19 mouse cellular contexts compared by ENCODE assay signal in the genomic region with DNA sequence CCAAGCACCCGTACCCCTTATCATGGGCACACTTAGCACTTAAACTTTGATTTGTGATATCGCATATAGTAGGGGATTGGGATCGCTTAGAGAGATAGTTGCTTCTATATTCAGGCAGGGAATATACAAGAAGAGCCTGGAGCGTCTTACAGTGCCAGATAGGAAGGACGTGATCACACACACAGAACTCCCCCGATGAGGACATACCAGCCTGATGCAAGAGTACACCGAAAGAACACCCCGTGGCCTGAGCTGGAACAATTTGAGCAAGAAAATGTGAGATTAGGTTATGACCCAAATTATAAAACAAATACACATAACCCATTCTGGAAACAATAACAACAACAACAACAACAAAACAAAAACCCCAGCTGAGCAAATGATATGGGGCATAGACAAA.
DNase-seq lines count a peak whose midpoint lies in the region; ATAC-seq and TF ChIP-seq lines count a peak whose summit lies in the region.
"Had no signal": no experiment of that assay in that cellular context is flagged by ENCODE, and none has a peak within 500 bp of the region (broad histone marks: within the 10 kb centered on the region; RNA-seq: fewer than 3 reads in every experiment).

No protein-coding gene starts in this region.

- H3K4me2 ChIP-seq in heart, postnatal 0 days (ENCODE audit: low read depth, low read length), result no peak overlapping the region
- H3K4me2 ChIP-seq in kidney, embryonic 16.5 days (replicated peaks; ENCODE audit: low read depth, low read length), result no peak overlapping the region
- H3K4me2 ChIP-seq: forebrain, embryonic 13.5 days; hindbrain, embryonic 13.5 days had no signal

- H3K4me1 ChIP-seq in heart, postnatal 0 days (ENCODE audit: control insufficient read depth, insufficient read depth), result peaks cover 44% of the 10 kb centered on the region
- H3K4me1 ChIP-seq in kidney, embryonic 16.5 days (ENCODE audit: insufficient read depth, low read length), result peaks cover 16% of the 10 kb centered on the region

- peak overlapping the region; percentile 97 for H3K27ac ChIP-seq in gastrocnemius, adult 2 months
- H3K27ac ChIP-seq in heart, postnatal 0 days (ENCODE audit: low read depth), result peak overlapping the region; percentile 22; the same call in 1 of the 2 replicates
- H3K27ac ChIP-seq in kidney, embryonic 16.5 days (ENCODE audit: low read length), result no peak overlapping the region
- H3K27ac ChIP-seq: embryonic facial prominence, embryonic 10.5 days; forebrain, embryonic 13.5 days; hindbrain, postnatal 0 days had no signal

- DNase-seq in gastrocnemius, adult 2 months, result no peak
- no peak for DNase-seq in gastrocnemius, adult 18-20 months (ENCODE audit: low spot score)
- no peak for DNase-seq in heart, postnatal 0 days (ENCODE audit: low spot score)
- DNase-seq in heart, postnatal 25 days (ENCODE audit: low spot score), result no peak
- peak; percentile 48 for DNase-seq in 416B (ENCODE audit: low read depth)
- no peak for DNase-seq in urinary bladder, adult 18-20 months (ENCODE audit: low spot score in 2 of 2)
- DNase-seq: adrenal gland, adult 8-10 months; cerebellum, adult 18-20 months; cerebellum, adult 9-11 months; gastrocnemius, postnatal 10 days; kidney, adult 11 months had no signal

- ATAC-seq in heart, postnatal 0 days (ENCODE audit: insufficient read depth, low read depth), result no peak
- peak; percentile 82 for ATAC-seq in granulocyte monocyte progenitor cell, adult 5-6 weeks (replicated peaks; ENCODE audit: poor library complexity, severe bottlenecking)
- no peak for ATAC-seq in kidney, embryonic 16.5 days (ENCODE audit: low FRiP score, low TSS enrichment)
- ATAC-seq: forebrain, embryonic 13.5 days; hindbrain, postnatal 0 days; Patski had no signal

- intact Hi-C loops in gastrocnemius, adult 2 months (cut with DNase I), result no loop called here
- intact Hi-C loops in heart, postnatal 25 days (cut with DNase I), result no loop called here

- H3K4me3 ChIP-seq in gastrocnemius, adult 2 months, result peak overlapping the region; percentile 95; the same call in 1 of the 2 replicates
- no peak overlapping the region for H3K4me3 ChIP-seq in heart, postnatal 0 days (ENCODE audit: low read depth, low read length)
- no peak overlapping the region for H3K4me3 ChIP-seq in kidney, embryonic 16.5 days (ENCODE audit: low read length)
- H3K4me3 ChIP-seq: embryonic facial prominence, embryonic 10.5 days; forebrain, embryonic 13.5 days; hindbrain, embryonic 13.5 days had no signal

- no peaks in the 10 kb centered on the region for H3K9me3 ChIP-seq in heart, postnatal 0 days (replicated peaks; ENCODE audit: control insufficient read depth, low read length)
- H3K9me3 ChIP-seq in kidney, embryonic 16.5 days (ENCODE audit: low read length), result no peaks in the 10 kb centered on the region
- H3K9me3 ChIP-seq: embryonic facial prominence, embryonic 10.5 days; forebrain, embryonic 13.5 days; hindbrain, embryonic 13.5 days had no signal

- TF ChIP-seq EP300 in heart, postnatal 0 days (IDR thresholded peaks at IDR 0.05; ENCODE audit: low read depth), result no peak

- H3K9ac ChIP-seq in heart, postnatal 0 days (replicated peaks; ENCODE audit: low read depth, low read length), result no peak overlapping the region
- no peak overlapping the region for H3K9ac ChIP-seq in kidney, embryonic 16.5 days (replicated peaks; ENCODE audit: low read length)
- H3K9ac ChIP-seq: forebrain, embryonic 13.5 days; hindbrain, embryonic 13.5 days had no signal

- no peaks in the 10 kb centered on the region for H3K27me3 ChIP-seq in heart, postnatal 0 days (ENCODE audit: control insufficient read depth, insufficient read depth, low read length)
- H3K27me3 ChIP-seq in kidney, embryonic 16.5 days (ENCODE audit: insufficient read depth, low read length), result no peaks in the 10 kb centered on the region
- H3K27me3 ChIP-seq: CH12.LX; forebrain, embryonic 13.5 days; hindbrain, embryonic 13.5 days; Patski had no signal

- TF ChIP-seq CTCF in gastrocnemius, adult 2 months (IDR thresholded peaks at IDR 0.05), result no peak
- TF ChIP-seq CTCF in heart, postnatal 0 days (IDR thresholded peaks at IDR 0.05; ENCODE audit: low read depth), result no peak

- 42% methylated on average over 8 of the region's 8 CpGs for WGBS in heart, postnatal 0 days
- WGBS in kidney, embryonic 16.5 days, result 93% methylated on average over 8 of the region's 8 CpGs

- H3K36me3 ChIP-seq in heart, postnatal 0 days (replicated peaks; ENCODE audit: control insufficient read depth, insufficient read depth, low read length), result no peaks in the 10 kb centered on the region
- no peaks in the 10 kb centered on the region for H3K36me3 ChIP-seq in kidney, embryonic 16.5 days (ENCODE audit: insufficient read depth, low read length)
- H3K36me3 ChIP-seq: embryonic facial prominence, embryonic 10.5 days; hindbrain, embryonic 13.5 days had no signal
